Mouse (Mus musculus) urinary bladder, postnatal 14 days (tissue): ENCODE data around the gene Stx8.
A peak's percentile ranks its signal among the peaks of the same experiment; 100 is the strongest.

ENCODE experiments used
- DNase-seq: peaks from one replicate; pipeline ENCODE4 v3.0.0; 2021; ENCODE audit warnings: low spot score

Gene Stx8

DNA sequence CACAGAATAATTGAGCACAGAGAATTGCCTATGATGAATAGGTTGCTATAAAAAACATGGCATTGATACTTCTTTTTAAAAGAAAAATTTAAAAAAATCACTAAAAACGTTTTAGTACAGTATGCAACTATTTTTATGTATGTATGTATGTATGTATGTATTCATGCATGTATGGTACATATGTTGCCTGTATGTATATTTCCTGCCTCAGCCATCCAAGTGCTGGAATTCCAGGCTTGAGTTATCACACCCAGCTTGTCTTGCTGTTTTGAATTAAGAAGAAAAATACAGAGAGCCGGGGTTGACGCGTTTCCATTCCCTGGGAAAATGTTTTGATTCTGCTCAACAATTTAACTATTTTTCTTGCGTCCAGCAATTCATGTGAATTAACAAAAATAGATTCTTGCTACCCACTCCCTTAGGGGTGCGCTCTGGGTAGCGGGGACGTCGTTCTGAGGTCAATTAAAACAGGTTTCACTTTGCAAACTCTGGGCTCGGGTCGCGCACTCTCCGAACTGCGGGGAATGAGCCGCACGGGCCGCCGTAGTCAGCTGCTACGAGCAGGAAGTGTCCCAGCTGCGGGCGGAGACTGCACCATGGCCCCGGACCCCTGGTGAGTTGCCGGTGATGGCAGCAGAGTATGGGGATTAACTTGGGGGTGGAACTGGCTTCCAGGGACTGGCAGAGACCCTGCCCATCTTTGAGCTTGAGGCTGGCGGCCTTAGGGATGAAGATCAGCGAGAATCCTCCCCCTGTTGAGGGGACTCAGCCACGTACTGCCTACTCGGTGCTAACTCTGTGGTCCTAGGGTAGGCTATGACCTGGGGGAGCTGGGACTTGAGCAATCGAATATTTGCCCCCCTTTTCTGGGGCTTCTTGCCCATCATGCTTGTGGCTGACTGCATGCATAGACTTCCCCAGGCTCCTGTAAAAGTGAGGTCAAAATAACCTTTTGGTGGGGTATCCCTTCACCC is at the start of gene Stx8:
Gene Stx8, plus strand, starts transcription at position 289 of the 974 bp plus-strand sequence.
- DNase-seq, result peak; percentile 96

DNA sequence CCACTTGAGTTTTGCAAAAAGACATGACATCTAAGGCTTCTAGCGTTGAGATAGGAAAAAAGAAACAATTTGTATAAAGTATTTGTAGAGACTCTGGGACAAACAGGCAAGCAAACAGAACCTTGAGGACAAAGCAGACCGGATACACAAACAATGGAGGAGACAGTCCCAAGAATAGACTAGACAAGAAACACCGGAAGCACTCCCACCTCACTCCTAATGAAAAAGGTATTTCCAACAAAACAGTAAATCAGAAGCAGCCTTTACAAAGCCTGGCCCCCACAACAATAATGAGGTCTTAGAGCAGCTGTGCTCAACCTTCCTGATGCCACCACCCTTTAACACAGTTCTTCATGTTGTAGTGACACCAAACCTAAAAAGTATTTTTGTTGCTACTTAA is 48.9 kb upstream of the Stx8 start:
- no peak for DNase-seq

DNA sequence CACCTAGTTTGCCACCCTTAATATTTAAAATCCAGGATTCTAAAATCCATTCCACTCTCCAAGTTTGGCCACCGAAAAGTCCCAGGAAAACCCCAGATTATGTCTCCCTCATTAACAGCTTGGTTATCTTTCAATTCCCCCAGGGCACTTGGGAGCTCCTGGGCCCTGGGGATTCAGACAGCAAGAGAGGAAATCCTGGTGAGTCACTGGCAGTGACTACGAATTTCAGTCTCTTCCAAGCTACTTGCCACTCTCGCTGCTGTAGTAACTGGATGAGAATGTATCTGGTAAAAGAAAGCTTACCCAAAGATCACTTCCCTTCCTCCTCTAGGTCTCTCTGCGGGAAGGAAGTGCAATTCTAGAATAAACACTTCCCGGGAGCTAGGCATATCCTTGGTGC is 46.4 kb upstream of the Stx8 start:
- no peak for DNase-seq

DNA sequence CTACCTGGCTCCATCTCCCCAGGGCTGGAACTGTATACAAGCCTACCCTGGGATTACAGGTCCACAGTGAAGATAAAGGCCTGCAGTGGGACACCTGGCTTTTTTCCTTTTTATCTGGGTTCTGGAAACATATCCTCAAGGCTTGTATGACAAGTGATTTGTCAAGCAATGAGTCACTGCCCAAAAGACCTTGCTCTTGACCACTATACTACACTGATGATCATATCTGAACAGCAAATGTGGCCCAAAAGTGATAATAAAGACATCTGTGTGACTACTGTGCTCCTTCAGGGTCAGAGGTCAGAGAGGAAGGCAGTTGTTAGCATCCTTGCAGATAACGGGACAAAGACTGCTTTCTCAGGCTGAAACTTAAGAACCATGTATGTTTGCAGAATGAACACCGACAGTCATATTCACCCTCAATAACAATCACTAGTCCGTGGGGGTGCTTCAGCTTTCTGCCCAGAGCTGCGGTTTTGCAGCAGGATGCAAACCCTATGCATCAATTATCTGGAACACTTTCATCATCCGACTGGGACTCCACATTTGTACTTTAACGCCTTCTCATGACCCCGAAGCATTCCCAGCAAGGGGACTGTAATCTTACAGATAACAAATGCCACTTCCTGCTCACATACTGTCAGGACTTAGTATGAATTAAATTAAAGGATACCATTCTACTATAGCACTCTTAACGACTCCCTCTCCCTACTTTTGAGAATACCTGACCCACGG is 45.6 kb upstream of the Stx8 start:
- no peak for DNase-seq

DNA sequence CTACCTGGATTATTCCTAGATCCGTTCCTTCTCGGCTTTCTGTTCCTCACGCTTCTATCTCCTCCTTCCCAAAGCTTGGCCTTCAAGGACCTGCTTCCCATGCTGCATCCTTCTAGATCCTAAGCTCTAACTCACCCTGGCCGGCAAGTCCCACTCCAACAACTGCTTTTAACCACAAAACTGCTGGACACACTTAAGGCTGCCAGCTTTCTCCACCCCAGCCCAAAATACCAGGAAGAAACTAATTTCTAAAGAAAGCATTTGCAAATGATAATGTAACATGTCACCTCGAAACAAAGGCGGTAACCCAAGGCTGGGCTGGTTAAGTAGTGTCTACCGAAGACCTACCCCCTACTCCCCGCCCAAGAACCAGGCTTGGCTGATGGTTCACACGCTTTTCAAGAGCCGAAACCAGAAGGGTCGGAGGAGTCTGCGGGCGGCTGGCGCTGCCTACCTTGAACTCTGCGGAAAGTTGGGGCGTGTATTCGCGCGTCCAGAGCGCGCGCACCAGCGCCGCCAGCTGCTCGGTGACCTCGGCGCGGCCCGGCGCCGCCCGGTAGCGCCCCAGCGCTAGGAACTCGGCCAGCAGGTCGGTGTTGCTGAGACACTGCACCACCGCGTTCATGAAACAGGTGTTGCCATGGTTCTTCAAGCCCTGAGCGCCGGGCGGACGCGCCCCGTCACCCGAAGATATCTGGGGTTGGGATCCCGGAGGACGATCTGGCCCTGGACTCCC is 44.7 kb upstream of the Stx8 start:
- DNase-seq, result peak; percentile 63

DNA sequence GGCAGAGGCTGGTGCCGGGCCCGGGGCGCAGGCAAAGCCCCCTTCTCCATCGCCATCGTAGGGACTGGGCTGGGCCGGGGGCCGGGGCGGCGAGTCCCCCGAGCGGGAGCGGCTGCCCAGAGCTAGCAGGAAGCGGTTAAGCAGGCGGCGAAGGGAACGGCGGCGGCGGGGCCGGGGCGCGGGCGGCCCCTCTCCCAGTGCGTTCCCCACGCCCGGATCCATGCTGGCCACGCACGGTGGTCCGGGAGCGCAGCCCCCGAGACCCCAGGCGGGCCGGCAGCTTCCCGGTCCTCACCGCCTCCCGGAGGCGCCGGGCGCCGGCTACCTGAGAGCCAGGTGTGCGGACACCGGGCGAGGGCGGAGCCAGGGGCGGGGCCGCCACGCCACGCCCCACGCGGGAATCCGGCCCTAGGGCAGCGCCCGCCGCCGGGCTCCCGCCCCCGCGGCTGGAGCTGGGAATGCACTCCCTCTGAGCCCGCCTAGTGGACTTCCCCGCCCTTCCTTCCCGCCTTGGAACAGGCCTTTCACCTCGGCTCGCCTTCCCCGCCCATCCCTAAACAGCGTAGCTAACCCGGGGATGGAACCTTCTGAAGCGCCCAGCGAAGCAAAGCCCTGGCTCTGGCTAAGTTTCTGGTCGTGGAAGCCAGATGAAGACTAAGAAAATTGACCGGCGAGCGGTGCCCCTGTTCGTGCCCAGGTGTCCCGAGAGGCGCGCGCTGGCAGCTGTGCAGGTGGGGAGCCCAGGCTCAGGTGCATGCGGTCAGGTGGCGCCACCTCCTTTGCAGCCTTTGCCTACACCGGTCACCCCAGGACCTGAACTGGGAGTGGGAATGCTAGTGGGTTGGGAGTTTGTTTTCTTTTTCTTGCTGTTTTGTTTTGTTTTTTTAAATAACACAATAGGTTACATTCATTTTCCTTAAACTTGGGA is 43.9 kb upstream of the Stx8 start, which contains the start of gene Usp43:
Gene Usp43, minus strand, starts transcription at position 327 of the 928 bp plus-strand sequence.
- DNase-seq, result peak; percentile 86

DNA sequence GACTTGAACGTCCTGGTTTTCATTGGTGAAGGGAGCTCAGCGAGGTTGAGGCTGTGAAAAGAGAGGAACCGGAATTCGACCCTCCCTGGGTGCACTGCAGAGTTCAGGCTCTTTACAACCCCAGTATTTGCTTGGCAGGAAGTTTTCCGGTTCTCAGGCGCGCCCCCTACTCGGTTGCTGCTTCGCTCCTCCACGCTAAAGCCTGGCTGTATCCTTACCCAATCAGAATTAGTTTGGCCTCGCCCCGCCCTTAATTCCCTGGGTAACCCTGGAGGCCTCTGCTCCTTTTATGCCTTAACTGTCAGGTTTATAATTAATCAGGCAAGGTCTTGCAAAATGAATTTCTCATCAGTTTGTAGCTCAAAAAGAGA is 43.3 kb upstream of the Stx8 start:
- peak; percentile 81 for DNase-seq

DNA sequence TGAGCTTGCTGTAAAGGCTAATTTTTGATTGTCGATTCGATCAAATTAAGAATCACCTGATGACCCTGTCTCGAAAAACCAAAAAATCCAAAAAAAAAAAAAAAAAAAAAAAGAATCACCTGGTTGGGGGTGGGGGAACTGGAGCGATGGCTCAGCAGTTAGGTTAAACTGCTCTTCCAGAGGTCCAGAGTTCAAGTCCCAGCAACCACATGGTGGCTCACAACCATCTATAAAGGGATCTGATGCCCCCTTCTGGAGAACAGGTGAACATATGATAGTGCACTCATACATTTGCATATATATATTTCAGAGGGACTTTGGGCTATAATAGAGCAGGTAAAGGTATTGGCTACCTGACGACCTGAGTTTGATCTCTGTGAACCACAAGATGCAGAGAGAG is 42.3 kb upstream of the Stx8 start:
- DNase-seq, result no peak

DNA sequence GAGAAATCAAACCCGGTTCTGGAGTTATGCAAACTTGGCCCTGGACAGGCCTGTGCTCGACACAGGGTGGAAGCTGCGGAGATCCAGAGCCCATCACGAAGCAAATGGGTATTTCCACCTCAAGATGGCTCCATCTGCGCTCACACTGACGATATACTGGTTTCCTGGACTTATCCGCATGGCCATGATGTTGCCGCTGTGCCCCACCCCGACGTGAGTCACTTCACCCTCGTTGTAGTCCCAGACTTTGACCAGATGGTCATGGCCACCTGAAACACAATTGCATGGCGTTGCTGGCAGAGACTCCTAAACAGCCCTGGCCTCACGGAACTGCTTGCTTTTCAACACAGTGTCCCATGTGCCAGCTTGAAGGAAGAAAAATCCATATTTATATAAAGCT is 41.0 kb upstream of the Stx8 start:
- no peak for DNase-seq

DNA sequence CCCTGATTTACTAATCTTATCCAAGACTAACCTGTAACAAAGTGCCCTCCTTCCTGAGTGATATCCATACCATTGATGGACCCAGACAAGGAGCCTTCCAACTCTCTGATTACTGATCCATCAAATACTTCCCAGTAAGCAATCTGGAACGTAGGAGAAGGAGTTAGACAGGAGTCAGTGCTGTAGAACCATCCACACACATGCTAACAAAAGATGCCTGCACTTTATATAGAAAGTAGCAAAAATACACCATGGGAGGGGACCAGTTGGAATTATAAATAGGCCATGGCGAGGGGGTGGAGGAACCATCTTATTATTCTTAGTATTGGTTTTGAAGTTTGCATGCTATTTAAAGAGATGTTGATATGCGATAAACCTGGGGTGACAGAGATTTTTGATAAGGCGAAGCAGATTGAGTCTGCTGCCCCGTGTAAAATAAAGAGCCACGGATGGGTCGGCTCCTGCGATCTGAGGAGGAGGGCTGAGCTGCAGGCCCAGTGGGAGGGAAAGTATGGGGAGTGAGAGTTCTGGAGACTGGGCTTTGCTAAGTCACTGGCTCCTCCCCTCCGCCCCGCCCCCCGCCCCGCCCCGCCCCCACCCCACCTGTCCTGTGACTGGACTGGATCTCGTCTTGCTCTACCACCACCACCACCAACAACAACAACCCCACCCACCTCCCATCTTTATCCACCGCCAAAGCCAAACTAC is 39.5 kb upstream of the Stx8 start:
- DNase-seq, result no peak

DNA sequence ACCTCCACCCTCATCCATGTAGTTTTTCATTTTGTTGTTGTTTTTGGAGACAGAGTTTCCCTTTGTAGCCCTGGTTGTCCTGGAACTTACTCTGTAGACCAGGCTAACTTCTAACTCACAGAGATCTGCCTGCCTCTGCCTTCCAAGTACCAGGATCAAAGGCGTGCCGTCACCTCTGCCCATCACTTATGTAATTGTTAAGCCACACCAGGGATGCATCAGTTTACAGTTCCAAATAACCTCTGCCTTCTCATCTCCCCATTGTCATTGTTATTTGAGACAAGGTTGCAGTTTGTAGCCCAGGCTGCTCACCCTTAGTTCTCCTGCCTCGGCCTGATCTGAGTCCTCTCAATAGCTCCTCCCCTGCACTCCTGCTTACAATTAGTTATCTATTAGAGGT is 33.8 kb upstream of the Stx8 start:
- no peak for DNase-seq

DNA sequence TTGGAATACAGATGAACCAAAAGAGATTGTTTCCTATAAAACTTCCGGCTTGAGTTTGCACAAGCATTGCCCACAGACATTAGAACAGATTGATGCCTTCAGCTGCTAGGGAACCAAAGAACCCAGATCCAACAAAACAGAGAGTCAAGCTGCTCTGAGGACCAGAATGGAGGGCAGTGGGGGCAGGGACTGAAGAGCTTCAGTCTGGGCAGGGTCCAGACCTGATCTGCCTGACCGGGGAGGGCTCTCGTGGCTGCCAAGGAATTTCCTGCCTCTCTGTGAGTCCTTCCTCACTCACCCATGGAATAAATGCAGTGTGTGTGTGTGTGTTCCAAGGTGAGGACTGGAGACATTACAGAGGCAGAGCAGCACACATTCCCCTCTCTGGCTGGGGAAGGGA is 17.8 kb upstream of the Stx8 start:
- DNase-seq, result peak; percentile 14

DNA sequence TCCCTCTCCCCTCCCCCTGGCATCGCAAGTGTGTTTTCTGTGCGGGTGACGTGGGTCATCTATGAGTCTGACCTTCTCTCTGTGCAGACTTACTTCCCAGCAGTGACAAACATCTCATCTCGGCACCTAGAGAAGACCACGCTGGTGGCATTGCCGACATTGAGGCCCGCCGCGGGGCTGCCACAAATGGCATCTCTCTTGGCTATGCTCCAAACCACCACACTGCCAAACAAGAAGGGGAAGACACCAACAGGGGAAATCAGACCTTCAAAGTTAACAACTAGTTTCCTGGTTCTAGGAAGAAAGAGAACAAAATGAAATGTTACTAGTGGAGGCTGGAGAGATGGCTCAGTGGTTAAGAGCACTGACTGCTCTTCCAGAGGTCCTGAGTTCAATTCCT is 16.5 kb upstream of the Stx8 start:
- no peak for DNase-seq

DNA sequence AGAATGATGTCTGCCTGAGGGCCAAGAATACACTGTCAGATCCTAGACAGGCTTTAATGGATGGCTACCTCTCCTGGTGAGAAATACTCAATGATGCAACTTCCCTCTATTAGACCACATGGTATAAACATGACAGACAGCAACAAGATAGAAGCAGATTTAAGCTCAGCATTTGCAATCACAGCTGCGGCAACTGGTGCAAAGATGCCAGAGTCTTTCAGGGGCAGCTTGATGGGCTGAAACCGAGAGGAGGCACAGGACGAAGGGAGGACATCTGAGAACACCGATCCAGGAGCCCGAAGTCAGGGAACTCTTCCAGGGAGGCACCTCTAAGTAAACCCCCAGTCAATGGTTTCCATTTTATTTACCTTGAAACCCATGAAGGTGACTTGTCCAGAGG is 12.4 kb upstream of the Stx8 start:
- no peak for DNase-seq

DNA sequence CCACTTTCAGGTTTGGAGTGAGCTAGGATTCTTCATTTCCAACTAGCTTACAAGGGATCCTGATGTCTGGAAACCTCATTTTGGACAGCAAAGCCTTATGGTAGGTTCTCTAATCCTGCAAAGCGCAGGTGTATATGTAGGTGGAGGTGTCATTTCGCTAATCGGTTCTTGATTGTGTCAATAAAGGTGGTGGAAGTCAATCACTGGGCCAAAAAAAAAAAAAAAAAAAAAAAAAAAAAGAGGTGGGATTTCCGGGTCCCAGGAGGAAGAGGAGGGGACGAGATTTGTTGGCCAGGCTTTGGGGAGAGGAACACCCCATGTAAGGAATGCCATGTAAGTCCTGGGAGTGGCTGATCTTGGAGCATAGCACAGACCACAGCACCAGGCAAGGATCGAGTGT is 11.6 kb upstream of the Stx8 start:
- DNase-seq, result no peak

DNA sequence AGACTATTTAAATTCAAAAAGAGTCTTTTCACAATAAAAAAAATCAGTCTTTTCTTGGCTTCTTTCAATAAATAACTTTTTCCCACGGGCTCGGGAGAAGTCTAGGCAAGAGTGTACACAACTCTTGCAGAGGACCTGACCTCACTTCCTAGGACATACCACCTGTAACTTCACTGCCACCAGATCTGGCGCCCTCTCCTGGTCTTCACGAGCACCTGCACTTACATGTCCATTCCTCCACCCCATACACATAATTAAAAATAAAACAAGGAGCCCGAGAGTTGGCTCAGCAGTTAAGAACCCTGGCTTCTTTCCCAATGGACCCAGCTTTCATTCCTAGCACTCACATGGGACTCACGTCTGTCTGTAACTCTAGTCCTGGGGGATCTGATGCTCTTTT is 1.9 kb upstream of the Stx8 start:
- no peak for DNase-seq

DNA sequence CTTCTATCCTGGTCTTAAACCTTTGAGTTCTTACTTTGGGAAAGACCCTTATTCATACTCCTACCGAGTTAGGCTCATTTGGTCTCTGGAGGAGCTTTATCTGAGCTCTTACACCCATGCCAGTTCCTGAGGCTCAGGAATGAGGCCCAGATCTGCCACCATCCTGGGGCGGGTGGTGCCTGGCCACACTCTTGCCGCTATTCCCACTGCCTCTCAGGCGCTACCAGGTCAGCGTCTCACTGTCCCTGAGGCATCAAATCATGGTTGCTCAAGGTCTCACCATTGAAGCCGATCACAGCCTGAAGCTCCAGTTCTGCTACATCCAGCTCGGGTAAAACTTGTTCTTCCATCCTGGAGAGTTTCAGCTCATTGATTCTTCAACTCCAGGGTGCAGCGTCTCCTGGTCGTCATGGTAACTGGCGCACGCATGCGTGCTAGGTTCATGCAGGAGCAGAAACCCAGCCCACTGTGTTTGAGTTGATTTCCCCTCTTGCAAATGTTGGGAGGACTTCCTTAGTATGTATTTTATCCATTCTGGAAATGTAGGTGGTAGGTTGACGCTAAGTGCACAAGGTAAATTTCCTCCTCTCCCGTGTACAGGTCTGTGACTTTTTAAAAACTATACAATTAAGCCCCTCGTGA is 630 bp upstream of the Stx8 start, which contains the start of gene Cfap52:
Gene Cfap52, minus strand, starts transcription at position 410 of the 642 bp plus-strand sequence.
- peak; percentile 85 for DNase-seq

DNA sequence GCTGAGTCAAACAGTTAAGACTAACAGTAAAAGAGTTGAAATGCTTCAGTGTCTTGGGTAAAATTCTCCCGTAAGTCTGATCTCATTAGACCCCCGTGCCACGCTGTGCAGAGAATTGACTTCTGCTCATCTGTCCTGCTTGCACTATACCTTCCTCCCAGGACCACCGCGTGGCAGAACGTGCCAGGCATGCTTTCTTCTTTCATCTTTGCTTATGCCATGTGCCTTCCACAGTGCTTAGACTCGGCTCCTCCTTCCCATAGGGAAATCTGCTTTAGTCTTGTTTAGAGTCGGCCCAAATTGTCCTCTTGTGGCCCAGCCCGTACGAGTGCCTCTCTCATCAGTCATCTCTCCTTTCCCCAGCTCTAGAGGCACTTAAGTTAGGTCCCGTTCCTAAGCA is 1.8 kb downstream of the Stx8 start:
- DNase-seq, result no peak

DNA sequence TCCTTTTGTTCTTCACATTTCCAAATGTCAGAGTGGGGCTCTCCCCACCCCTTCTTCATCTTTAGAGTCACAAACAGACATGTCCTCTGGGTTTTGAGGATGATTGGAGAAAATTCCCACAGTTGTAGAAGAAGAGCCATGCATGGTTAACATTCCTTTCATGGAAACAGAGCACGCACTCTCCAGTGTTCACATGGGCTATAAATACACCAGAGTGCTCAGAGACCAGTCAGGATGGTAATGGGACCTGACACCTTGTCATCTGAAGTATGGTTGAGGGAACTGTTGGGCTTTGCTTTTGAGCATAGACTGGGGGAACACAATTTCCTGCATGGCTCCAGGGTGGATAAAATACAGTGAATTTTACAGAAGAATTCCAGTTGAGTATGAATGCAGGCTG is 6.6 kb downstream of the Stx8 start:
- DNase-seq, result no peak

DNA sequence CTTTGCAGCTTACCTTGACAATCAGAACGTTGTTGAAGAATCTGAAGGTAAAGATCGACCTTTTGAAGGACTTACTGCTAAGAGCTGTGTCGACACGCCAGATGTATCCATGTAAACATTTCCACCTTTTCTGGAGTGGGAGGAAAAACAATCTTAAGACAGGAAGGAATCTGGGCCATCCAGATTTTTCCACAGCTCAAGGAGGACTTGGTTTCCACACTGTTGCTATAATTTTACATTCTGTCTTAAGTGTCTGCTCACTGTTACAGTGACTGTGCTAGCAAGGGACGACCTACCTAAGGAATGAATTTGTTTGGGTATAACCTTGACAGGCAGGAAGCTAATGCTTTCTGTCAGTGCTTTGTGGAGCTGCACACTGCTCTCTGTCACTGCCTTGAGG is 7.2 kb downstream of the Stx8 start:
- DNase-seq, result no peak
